Mouse (Mus musculus): ENCODE results near the gene Bank1.

DNA sequence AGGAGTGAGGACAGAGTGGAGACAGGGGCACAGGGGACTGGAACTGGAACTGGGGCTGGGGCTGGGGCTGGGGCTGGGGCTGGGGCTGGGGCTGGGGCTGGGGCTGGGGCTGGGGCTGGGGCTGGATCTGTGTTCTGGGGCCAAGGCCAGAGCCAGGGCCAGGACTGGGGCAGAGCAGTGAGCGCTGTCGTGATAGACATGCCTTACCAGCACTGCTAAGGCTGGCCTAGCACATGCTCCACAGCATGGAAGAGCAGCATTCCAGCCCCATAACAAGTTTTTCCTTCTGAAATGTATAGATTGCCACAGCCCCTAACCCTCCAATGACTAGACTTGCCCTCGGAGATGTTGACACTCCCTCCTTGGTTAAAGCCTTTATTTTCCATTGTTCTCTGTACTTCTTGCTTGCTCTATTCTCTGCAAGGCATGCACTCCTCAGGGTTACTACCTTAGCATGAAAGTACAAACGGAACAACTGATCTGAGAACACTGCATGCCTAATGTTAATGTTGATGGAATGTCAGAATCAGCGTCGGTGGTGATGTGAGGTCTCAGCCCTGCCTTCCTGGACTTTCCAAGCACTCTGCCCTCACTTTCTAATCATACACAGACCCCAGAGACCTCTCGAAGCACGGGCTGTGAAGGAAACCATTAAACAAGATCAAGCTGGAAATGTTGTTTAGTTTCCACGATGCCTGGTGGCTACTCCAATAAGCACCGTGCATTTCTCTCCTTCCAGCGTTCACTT, 318.6 kb downstream of the Bank1 start:
- TF ChIP-seq POLR2A (IDR thresholded peaks at IDR 0.05; ENCODE audit: low read depth, low read length): no peak
- TF ChIP-seq CTCF (IDR thresholded peaks at IDR 0.05; ENCODE audit: extremely low read depth, insufficient read length, insufficient replicate concordance, low read depth, low read length): no peak
